Mouse (Mus musculus): ENCODE measurements around the gene Klhl36. TPM values are rescaled to one million over a fixed set of nuclear protein-coding genes. Genes with fewer than 3 reads are reported as not detected.

The Klhl36 gene
- total RNA-seq, 2 experiments from 2014 or later, result 0.71 to 1.1 TPM

DNA sequence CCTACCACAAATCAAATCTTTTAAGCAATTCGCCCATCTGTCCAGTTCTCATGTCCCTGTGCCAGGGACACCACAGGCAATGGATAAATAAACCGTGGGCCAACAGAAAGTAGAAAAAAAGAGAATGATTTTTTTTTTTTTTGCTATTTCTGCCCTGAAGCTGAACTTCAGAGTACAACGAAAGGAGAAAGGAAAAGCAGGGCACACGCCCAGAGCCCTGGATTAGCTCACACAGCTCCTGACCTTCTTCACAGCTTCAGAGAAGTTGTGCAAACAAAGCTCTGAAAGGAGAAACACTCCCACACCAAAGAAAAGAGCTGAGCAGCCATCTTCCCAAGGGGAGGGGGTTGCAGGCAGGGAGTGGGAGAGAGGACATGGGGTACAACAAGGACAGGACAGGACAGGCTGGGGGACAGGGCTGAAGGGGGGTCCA is 34.3 kb upstream of the Klhl36 start:
- H3K4me3 ChIP-seq, result no peak overlapping the region
- intact Hi-C loops (cut with DNase I), result no loop called here
- no peak for DNase-seq
- peak overlapping the region; percentile 20; the same call in 1 of the 2 replicates for H3K27ac ChIP-seq
- no peak for TF ChIP-seq CTCF (IDR thresholded peaks at IDR 0.05)

DNA sequence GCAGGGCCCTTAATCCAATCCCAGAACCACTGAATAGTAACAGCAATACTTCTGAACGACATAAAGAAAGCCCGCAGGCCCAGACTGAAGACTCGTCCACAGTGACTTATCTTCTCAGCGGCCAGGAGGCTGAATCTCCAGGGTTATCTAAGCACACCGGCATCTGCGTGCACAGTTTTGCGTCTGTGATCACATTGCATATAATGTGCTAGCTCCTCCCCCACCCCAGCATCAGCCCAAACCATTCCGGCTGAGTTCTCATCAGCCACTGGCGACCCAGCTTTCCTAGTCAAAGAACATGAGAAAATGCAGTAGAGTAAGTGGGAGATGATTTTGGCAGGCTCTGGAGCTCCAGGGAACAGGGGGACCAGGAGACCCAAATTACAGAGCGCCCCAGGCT is 33.1 kb upstream of the Klhl36 start:
- Histone ChIP-seq H3K27ac (no peak overlapping the region), H3K4me3 (no peak overlapping the region)
- DNase-seq, result no peak
- TF ChIP-seq CTCF (IDR thresholded peaks at IDR 0.05), result no peak
- intact Hi-C loops (cut with DNase I), result no loop called here

DNA sequence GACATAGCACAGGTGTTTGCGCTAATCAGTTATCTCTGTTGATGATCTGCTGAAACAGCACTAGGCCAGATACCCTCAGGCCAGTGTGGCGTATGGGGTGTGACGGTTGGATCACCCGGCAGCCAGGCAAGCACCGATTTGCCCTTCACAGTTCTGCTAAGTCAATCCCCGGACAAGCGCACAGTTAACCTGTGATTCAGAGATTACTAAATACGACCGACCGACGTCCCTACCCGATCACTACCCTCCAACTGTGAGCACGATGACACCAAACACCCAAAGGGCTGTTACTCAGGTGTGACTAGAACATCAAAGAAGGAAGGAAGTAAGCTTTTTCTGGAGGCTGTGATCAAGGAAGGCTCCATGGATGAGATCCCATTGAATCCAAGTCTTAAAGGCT is 32.6 kb upstream of the Klhl36 start:
- no peak overlapping the region for H3K27ac ChIP-seq
- DNase-seq, result no peak
- intact Hi-C loops (cut with DNase I), result no loop called here
- no peak overlapping the region for H3K4me3 ChIP-seq
- no peak for TF ChIP-seq CTCF (IDR thresholded peaks at IDR 0.05)

DNA sequence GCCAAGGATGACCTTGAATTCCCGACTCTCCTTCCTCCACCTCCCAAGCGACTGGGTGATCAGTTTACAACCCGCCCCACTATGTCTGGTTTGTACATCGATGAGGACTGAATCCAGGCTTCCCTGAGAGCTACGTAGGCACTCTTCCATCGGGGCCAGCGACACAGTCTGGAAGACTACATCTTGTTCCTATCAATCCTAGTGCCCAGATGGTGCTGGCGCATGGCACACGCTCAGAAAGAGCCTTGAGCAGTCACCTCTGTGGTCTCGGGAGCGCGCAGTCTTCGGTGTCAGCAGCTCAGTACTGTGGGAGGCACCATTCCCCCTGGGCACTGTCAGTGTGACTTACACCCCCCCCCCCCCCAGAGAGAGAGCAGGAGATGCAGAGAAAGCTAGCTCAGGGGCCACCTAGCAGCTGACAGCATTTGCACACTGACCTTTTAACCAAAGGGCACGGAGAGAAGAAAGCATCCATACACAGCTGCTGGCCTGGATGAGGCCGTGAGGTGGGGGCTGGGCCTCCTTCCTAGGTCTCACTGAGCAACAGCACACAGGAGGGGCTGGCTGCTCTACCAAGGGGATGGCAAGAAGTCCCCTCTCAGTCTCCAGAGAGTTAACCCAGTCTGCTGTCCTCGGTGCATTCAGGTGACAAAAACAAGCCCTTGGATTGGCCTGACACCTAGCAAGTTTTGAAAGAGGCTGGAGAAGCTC is 32.0 kb upstream of the Klhl36 start:
- TF ChIP-seq CTCF (IDR thresholded peaks at IDR 0.05), result no peak
- Histone ChIP-seq H3K4me3 (no peak overlapping the region), H3K27ac (no peak overlapping the region)
- no peak for DNase-seq
- intact Hi-C loops (cut with DNase I), result no loop called here

DNA sequence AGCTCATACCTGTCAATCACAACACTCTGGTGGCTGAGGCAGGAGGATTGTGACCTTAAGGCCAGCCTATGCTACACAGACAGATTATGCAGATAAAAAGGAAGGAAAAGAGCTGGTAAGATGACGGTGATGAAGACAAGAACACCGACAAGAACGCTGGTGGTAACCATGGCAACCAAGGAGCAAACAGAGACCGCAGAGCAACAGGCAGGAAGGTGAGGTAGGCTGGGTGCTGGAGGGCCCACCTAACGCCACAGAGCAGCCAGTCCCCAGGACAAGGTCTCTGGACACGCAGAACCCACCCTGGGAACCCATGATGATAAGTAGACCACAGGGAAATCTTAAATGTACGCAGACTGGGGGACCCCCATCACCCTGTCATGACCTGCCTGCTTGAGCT is 31.5 kb upstream of the Klhl36 start:
- intact Hi-C loops (cut with DNase I), result no loop called here
- no peak overlapping the region for H3K27ac ChIP-seq
- no peak for TF ChIP-seq CTCF (IDR thresholded peaks at IDR 0.05)
- no peak overlapping the region for H3K4me3 ChIP-seq
- no peak for DNase-seq

DNA sequence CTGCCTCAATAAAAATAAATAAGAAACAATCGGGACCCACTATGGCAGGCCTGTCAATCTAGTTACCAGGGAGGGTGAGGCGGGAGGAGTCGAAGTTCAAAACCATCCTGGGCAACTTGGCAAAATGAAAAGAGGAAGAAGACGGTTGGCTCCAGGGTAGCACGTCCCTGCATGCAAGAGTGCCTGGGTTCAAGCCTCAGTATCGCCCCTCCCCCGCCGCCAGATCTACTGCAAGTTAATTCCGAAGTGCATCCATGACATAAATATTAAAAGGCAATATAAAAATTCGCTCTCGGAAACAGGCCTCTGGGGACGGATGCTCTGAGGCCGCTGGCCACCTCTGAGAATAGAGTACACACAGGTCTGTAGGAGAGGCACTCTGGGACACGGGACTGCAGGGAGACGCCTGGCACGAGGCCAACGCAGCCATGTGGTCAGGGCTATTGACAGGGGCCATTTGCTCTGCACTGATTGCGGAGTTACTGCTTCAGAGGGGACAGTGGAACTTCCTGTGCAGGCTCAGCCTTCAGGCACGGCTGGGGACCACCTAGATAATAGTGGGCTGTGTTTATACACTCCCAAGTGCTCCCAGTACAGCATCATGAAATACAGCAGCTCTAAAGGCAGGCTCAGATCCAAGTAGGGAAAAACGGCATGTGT is 30.6 kb upstream of the Klhl36 start:
- TF ChIP-seq CTCF (IDR thresholded peaks at IDR 0.05), result no peak
- peak overlapping the region; percentile 7; the same call in 1 of the 2 replicates for H3K27ac ChIP-seq
- H3K4me3 ChIP-seq, result peak overlapping the region; percentile 37; the same call in 1 of the 2 replicates
- peak; percentile 58 for DNase-seq
- intact Hi-C loops (cut with DNase I), result no loop called here

DNA sequence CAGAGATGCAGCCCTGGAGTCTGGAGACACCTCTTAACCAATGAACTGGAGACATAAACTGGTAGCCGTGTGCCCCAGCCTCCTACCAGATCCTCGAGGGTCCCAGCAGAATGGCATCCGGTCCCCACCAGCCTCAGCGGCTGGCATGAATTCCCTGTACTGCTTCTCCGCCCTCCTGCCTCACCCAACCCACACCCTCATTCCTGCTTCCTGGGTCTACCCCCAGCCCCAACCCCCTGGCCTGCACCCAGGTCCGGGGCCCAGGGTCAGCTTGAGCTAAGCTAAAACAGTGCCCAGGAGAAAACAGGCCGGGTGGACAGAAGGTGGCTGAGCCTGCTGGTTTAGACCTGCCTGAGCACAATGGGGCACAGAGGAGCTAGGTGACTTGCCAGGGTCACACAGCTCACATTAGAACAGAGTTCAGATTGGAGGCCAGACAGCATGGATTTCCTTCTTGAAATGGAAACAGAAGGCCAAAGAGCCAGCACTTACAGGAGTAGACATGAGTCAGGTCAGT is 29.9 kb upstream of the Klhl36 start:
- Histone ChIP-seq H3K4me3 (no peak overlapping the region), H3K27ac (peak overlapping the region; percentile 7; the same call in 1 of the 2 replicates)
- TF ChIP-seq CTCF (IDR thresholded peaks at IDR 0.05), result no peak
- DNase-seq, result no peak
- intact Hi-C loops (cut with DNase I), result no loop called here

DNA sequence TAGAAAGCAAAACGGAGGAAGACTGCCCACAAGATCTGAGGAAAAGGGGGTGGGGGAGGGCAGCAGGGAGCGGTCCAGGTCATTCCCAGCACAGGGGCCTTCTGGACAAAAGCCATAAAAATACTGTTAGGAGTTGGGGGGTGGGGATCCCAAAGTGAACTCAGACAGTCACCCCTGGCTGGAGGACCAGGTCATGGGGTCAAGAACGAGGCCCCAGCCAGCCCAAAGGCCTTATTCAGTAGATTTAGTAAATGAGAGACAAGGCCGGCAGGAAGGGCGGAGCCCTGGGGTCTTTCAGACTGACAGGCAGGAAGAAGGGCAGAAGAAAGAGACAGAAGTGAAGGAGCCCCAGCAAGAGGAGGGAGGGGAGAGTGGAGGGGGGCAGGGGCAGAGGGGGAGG is 29.1 kb upstream of the Klhl36 start:
- no peak for TF ChIP-seq CTCF (IDR thresholded peaks at IDR 0.05)
- no peak for DNase-seq
- H3K27ac ChIP-seq, result no peak overlapping the region
- no peak overlapping the region for H3K4me3 ChIP-seq
- intact Hi-C loops (cut with DNase I), result no loop called here

DNA sequence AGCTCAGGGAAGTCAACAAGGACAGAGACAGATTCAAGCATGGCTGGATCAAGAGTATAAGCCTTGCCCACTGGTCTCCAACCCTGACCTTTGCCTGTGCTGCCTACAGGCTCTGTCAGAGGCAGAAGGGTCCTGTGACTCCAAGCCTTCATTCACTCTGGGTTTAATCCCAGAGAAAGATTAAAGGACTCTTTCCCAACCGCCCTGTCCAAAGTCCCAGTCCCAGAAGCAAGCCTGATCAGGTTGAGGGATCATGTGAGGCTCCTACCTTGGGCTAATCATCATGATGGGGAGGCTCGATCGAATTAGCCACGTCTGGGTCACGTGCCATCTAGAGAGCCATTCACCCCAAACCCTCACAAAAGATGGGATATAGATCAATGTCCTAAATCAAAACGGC is 27.4 kb upstream of the Klhl36 start:
- Histone ChIP-seq H3K27ac (no peak overlapping the region), H3K4me3 (no peak overlapping the region)
- intact Hi-C loops (cut with DNase I), result loop anchor here (5.0 kb wide), 1 partner anchor 37 kb away; no protein-coding TSS in a partner anchor
- no peak for DNase-seq
- TF ChIP-seq CTCF (IDR thresholded peaks at IDR 0.05), result no peak

DNA sequence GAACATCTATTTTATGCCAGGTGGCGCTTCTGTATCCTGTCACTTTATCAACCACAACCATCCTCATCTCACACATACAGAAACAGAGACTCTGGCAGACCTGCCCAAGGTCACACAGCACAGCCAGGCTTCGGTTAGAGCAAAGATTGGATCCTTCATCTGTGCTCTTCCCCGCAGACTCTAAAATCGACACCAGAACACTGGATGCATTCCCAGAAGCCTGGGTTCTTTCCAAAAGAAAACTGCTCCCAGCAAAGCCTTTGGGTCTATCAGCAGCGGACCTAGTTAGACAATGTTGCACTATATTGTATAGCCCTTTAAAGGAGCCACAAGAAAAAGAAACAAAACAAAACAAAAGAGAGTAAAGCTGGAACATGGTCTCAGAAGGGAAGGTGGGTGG is 26.8 kb upstream of the Klhl36 start:
- no peak for DNase-seq
- intact Hi-C loops (cut with DNase I), result loop anchor here (5.0 kb wide), 1 partner anchor 38 kb away; no protein-coding TSS in a partner anchor
- no peak overlapping the region for H3K27ac ChIP-seq
- H3K4me3 ChIP-seq, result no peak overlapping the region
- TF ChIP-seq CTCF (IDR thresholded peaks at IDR 0.05), result no peak

DNA sequence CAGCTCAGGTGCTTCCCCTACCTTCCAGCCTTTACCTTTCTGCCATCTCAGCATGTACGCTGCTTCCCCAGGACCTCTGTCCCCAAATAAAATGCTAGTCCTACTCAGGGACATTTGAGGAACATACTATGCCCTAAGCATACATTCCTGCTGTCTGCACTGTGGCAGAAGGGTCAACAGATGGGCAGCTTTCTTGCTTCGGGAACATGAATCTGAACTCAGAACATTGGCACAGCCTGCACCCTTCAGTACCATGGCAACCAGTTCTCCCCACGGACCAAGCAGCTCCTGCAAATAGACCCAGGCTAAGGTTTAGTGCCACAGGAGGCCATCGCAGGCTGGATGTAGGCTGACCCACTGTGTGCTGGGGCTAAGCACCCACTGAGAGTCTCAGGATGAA is 25.2 kb upstream of the Klhl36 start:
- Histone ChIP-seq H3K4me3 (no peak overlapping the region), H3K27ac (no peak overlapping the region)
- DNase-seq, result no peak
- TF ChIP-seq CTCF (IDR thresholded peaks at IDR 0.05), result no peak
- intact Hi-C loops (cut with DNase I), result loop anchor here (5.0 kb wide), 1 partner anchor 40 kb away; no protein-coding TSS in a partner anchor

DNA sequence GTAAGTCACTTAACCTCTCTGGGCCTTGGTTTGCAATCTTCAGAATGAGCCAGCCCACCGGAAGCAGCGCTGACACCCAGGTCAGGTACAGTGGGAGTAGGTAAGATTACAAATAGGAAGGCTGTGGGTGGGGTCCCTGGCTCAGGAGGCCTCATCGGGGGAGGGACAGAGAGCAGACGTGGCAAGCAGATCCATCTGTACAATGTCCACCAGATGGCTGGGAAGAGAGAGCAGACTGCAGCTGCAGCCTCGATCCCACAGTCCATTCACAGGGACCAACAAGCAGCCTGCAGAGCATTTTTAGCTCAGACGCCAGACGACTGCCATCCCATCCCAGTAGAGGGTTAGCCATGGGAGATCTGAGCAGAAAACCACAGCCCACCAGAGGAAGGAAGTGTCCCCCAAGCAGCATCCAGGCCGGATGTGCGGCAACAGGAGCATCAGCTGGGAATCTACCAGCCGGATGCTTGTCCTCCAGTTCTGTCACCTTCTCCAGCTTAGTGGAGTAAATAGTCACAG is 24.5 kb upstream of the Klhl36 start:
- intact Hi-C loops (cut with DNase I), result loop anchor here (5.0 kb wide), 1 partner anchor 40 kb away; no protein-coding TSS in a partner anchor
- Histone ChIP-seq H3K4me3 (peak overlapping the region; percentile 81), H3K27ac (no peak overlapping the region; the same call in 1 of the 2 replicates)
- TF ChIP-seq CTCF (IDR thresholded peaks at IDR 0.05), result no peak
- DNase-seq, result no peak
